In genomic region chr1:106961023-106961422, GRCm38 (mm10) we compare ENCODE assay signal across 11 mouse cellular contexts. TPM values are rescaled to one million over a fixed set of nuclear protein-coding genes. Genes with fewer than 3 reads are reported as not detected.
DNase-seq lines count a peak whose midpoint lies in the region; ATAC-seq and TF ChIP-seq lines count a peak whose summit lies in the region.
"Had no signal": no experiment of that assay in that cellular context is flagged by ENCODE, and none has a peak within 500 bp of the region (broad histone marks: within the 10 kb centered on the region; RNA-seq: fewer than 3 reads in every experiment).

No protein-coding gene starts in this region.

- no peak overlapping the region for H3K27ac ChIP-seq in hindbrain, postnatal 0 days
- no peak overlapping the region for H3K27ac ChIP-seq in hindbrain, embryonic 12.5 days
- H3K27ac ChIP-seq in heart, embryonic 11.5 days (ENCODE audit: low read depth, low read length): no peak overlapping the region
- H3K27ac ChIP-seq: neural tube, embryonic 12.5 days had no signal

- peak; percentile 33 for DNase-seq in hindbrain, postnatal 0 days (ENCODE audit: low spot score)
- peak; percentile 29 for DNase-seq in urinary bladder, postnatal 14 days (ENCODE audit: low spot score)
- DNase-seq in urinary bladder, postnatal 25 days (ENCODE audit: low spot score): no peak
- DNase-seq in layer of hippocampus, adult 9-11 months: peak; percentile 8
- DNase-seq in ovary, postnatal 10 days (ENCODE audit: low spot score): no peak

- H3K4me2 ChIP-seq in hindbrain, postnatal 0 days (ENCODE audit: low read depth, low read length): no peak overlapping the region
- H3K4me2 ChIP-seq in hindbrain, embryonic 12.5 days (replicated peaks): no peak overlapping the region
- no peak overlapping the region for H3K4me2 ChIP-seq in heart, embryonic 11.5 days
- H3K4me2 ChIP-seq: neural tube, embryonic 12.5 days had no signal

- H3K27me3 ChIP-seq in hindbrain, postnatal 0 days (ENCODE audit: insufficient read depth, low read length): no peaks in the 10 kb centered on the region
- H3K27me3 ChIP-seq in hindbrain, embryonic 12.5 days: no peaks in the 10 kb centered on the region
- no peaks in the 10 kb centered on the region for H3K27me3 ChIP-seq in heart, embryonic 11.5 days (ENCODE audit: control insufficient read depth, insufficient read depth, low read length)
- H3K27me3 ChIP-seq: neural tube, embryonic 12.5 days had no signal

- H3K9me3 ChIP-seq in hindbrain, postnatal 0 days (ENCODE audit: low read length): no peaks in the 10 kb centered on the region
- no peaks in the 10 kb centered on the region for H3K9me3 ChIP-seq in hindbrain, embryonic 12.5 days (replicated peaks)
- H3K9me3 ChIP-seq in heart, embryonic 11.5 days (replicated peaks; ENCODE audit: control insufficient read depth, low read length): no peaks in the 10 kb centered on the region
- H3K9me3 ChIP-seq: neural tube, embryonic 12.5 days had no signal

- no peaks in the 10 kb centered on the region for H3K4me1 ChIP-seq in hindbrain, postnatal 0 days (ENCODE audit: insufficient read depth, low read length)
- no peaks in the 10 kb centered on the region for H3K4me1 ChIP-seq in hindbrain, embryonic 12.5 days
- no peaks in the 10 kb centered on the region for H3K4me1 ChIP-seq in heart, embryonic 11.5 days (ENCODE audit: control insufficient read depth, insufficient read depth, low read length)
- H3K4me1 ChIP-seq: neural tube, embryonic 12.5 days had no signal

- no peak overlapping the region for H3K4me3 ChIP-seq in hindbrain, postnatal 0 days (ENCODE audit: low read length)
- no peak overlapping the region for H3K4me3 ChIP-seq in hindbrain, embryonic 12.5 days
- H3K4me3 ChIP-seq in heart, embryonic 11.5 days (ENCODE audit: low read depth, low read length): no peak overlapping the region
- H3K4me3 ChIP-seq: neural tube, embryonic 12.5 days had no signal

- peak; percentile 34 for TF ChIP-seq CTCF in hindbrain, postnatal 0 days (IDR thresholded peaks at IDR 0.05; ENCODE audit: low read depth)

- no peaks in the 10 kb centered on the region for H3K36me3 ChIP-seq in hindbrain, postnatal 0 days (ENCODE audit: insufficient read depth, low read length)
- H3K36me3 ChIP-seq in hindbrain, embryonic 12.5 days: no peaks in the 10 kb centered on the region
- H3K36me3 ChIP-seq in heart, embryonic 11.5 days (ENCODE audit: control insufficient read depth, insufficient read depth, low read length): no peaks in the 10 kb centered on the region
- H3K36me3 ChIP-seq: neural tube, embryonic 12.5 days had no signal

- no peak for ATAC-seq in hindbrain, postnatal 0 days
- ATAC-seq in hindbrain, embryonic 12.5 days (ENCODE audit: low FRiP score): no peak
- no peak for ATAC-seq in erythroid progenitor cell, adult 5-6 weeks (replicated peaks; ENCODE audit: low FRiP score, poor library complexity, severe bottlenecking)
- ATAC-seq in heart, embryonic 11.5 days (replicated peaks; ENCODE audit: insufficient number of reproducible peaks, low FRiP score, low TSS enrichment): no peak

- 38% methylated on average over 3 of the region's 3 CpGs for WGBS in hindbrain, postnatal 0 days
- 43% methylated on average over 3 of the region's 3 CpGs for WGBS in hindbrain, embryonic 12.5 days
- 41% methylated on average over 3 of the region's 3 CpGs for WGBS in heart, embryonic 11.5 days (ENCODE audit: insufficient replicate concordance)

- no peak overlapping the region for H3K9ac ChIP-seq in hindbrain, postnatal 0 days (replicated peaks; ENCODE audit: low read length)
- no peak overlapping the region for H3K9ac ChIP-seq in hindbrain, embryonic 12.5 days
- no peak overlapping the region for H3K9ac ChIP-seq in heart, embryonic 11.5 days (ENCODE audit: low read depth, low read length)
- H3K9ac ChIP-seq: neural tube, embryonic 12.5 days had no signal

RNA-seq across cellular contexts. Expression of gene Serpinb13, which starts 19.8 kb away (rescaled TPM):
- not detected in 2 replicates for total RNA-seq in hindbrain, postnatal 0 days (2014; rRNA removed)
- polyA plus RNA-seq in hindbrain, postnatal 0 days (2015; fragmentation: Nextera tagmentation; extraction: Ambion mirVana): not detected in 2 replicates
- polyA plus RNA-seq in hindbrain, embryonic 12.5 days (2016; fragmentation: Nextera tagmentation; extraction: Ambion mirVana): not detected in 2 replicates
- not detected in 2 replicates for total RNA-seq in erythroid progenitor cell, adult 5-6 weeks (2015; ENCODE audit: low replicate concordance)
- total RNA-seq in erythroid progenitor cell, adult 5-6 weeks (2017; ENCODE audit: low replicate concordance): not detected in 2 replicates
- not detected in 2 replicates for polyA plus RNA-seq in heart, embryonic 11.5 days (2014; fragmentation: Nextera tagmentation; extraction: Ambion mirVana)
- total RNA-seq: left cerebral cortex, postnatal 10 days had no signal
- polyA plus RNA-seq: neural tube, embryonic 12.5 days; urinary bladder, adult 2 months had no signal

RNA-seq across cellular contexts. Expression of gene Serpinb12, which starts 26.8 kb away (rescaled TPM):
- total RNA-seq in hindbrain, postnatal 0 days (2014; rRNA removed): 0.43 TPM in 1 of 2 replicates, not detected in the other
- polyA plus RNA-seq in hindbrain, postnatal 0 days (2015; fragmentation: Nextera tagmentation; extraction: Ambion mirVana): 0.14 TPM in 1 of 2 replicates, not detected in the other
- polyA plus RNA-seq in hindbrain, embryonic 12.5 days (2016; fragmentation: Nextera tagmentation; extraction: Ambion mirVana): not detected in 2 replicates
- not detected in 2 replicates for total RNA-seq in erythroid progenitor cell, adult 5-6 weeks (2015; ENCODE audit: low replicate concordance)
- not detected in 2 replicates for total RNA-seq in erythroid progenitor cell, adult 5-6 weeks (2017; ENCODE audit: low replicate concordance)
- 0.18 and 0.24 TPM in 2 replicates for polyA plus RNA-seq in heart, embryonic 11.5 days (2014; fragmentation: Nextera tagmentation; extraction: Ambion mirVana)
- total RNA-seq: left cerebral cortex, postnatal 10 days had no signal
- polyA plus RNA-seq: neural tube, embryonic 12.5 days had no signal

Comparison
In these comparisons a context has a peak if more than half of its experiments do, and no peak if none do; other contexts are left out.
1. DNase-seq: peak in hindbrain, postnatal 0 days (single experiment), urinary bladder, postnatal 14 days (single experiment) and layer of hippocampus, adult 9-11 months (single experiment); none in urinary bladder, postnatal 25 days (single experiment) and ovary, postnatal 10 days (single experiment).